Mouse (Mus musculus) layer of hippocampus, postnatal 25 days (tissue): ENCODE results near the gene Rgl1. TPM values are rescaled to one million over a fixed set of nuclear protein-coding genes. Genes with fewer than 3 reads are reported as not detected.
A peak's percentile ranks its signal among the peaks of the same experiment; 100 is the strongest.

Experiments
- DNase-seq, 2 experiments: peaks; one replicate each; pipeline ENCODE4 v3.0.0; 2022; ENCODE audit warnings: mixed read lengths in 2 of 2, low spot score in 1 of 2; ENCODE audit errors: extremely low spot score in 1 of 2
- total RNA-seq, 2 experiments: library from RNA; stranded (reverse); gene quantifications; 2 replicates each; pipeline ENCODE4 v1.2.3; 2021

Gene Rgl1
- total RNA-seq: 100 to 1,000 TPM; 109 to 111 TPM

DNA sequence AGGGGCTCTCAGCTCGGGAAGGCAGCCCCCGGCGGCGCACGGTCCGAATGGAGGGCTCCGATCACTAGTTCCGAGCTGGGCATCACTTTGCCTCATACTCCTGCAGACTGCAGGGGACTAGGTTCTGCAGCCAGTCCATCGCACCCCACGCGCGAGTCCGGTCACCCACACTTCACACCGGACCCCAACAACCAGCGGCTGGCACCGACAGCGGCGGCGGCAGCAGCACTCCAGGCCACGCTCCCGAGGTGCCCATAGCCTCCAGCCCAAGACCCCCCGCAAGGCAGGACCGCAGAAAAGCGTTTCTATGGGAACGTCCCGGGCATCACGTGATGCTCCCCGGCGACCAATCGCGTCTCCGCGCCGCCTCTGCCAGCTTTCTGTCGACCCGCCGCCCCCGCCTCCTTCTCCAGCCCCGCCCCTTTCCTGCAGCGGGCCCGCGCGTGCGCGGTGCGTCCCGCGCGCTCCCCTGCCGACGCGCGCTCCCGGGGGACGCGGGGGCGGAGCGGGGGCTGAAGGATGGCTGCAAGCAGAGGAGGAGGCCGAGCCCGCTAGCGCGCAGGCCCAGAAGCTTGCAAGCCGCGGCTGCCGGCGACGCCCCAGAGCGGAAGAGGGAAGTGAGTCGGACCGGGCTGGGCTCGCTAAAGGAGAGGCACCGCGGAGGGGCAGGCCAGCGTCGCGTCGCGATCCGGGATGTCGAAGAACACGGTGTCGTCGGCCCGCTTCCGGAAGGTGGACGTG is at the start of gene Rgl1, which contains the start of gene Arpc5:
Gene Rgl1 (minus strand): TSS at position 320 of the 741 bp plus-strand sequence.
Gene Arpc5 (plus strand): TSS at position 511 of the 741 bp plus-strand sequence.
- peak; percentile 92 to 95 for DNase-seq

DNA sequence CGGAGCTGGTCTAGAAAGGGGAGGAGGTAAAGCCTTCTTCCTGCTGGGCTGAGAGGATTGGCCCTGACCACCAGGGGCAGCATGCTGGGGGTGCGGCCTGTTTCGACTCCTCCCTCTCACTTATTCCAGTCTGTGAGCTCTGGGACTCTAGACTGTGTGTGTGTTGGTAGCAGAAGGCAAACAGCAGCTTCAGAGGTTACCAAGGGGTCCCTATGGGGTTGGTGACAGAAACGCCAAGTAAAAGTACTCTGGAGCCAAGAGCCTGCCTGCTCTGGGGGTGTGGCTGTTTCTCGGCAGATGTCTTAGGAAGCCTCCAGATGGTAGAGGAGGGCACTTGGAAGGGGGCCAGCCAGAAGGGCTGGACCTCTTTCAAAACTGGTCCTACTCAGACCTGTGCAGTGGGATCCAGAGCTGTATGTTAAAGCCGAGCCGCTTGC is 49.1 kb upstream of the Rgl1 start:
- DNase-seq: no peak

DNA sequence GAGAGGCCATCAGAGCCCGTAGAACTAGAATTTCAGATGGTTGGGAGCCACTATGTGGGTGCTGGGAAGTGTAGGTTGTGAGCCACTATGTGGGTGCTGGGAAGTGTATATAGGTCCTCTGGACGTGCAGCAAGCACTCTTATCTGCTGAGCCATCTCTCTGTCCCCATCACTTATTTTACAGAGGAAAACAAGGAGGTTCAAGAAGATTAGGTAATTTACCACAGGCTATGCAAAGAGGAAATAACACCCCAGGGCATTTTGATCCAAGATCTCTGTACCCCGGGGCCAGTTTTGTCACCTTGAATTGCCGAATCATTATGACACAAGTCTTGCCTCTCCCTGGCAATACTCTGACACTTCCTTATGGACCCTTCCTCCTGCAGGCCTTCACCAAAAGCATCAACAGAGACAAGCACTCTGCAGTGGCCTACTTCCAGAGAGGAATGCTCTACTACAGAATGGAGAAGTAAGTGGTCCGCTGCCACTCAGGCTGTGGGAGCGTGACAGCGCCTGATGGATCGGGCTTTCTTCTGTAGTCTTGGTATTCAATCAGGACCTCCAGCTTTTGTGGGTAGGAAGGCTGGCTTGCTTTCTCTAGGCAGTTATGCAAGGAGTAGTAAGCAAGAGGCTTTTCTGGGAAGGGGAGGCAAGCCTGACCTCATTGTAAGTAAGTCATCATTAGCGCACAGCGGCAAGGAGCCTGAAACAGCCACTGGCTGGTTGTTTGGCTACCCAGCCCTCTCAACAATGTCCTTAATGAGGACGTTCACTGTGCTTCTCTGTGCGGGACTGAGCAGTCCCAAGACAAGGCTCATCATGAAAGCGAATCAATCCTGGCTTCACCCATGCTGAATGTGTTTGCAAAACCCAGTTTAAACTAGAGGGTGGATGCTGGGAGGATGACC is 44.6 kb upstream of the Rgl1 start:
- no peak for DNase-seq

DNA sequence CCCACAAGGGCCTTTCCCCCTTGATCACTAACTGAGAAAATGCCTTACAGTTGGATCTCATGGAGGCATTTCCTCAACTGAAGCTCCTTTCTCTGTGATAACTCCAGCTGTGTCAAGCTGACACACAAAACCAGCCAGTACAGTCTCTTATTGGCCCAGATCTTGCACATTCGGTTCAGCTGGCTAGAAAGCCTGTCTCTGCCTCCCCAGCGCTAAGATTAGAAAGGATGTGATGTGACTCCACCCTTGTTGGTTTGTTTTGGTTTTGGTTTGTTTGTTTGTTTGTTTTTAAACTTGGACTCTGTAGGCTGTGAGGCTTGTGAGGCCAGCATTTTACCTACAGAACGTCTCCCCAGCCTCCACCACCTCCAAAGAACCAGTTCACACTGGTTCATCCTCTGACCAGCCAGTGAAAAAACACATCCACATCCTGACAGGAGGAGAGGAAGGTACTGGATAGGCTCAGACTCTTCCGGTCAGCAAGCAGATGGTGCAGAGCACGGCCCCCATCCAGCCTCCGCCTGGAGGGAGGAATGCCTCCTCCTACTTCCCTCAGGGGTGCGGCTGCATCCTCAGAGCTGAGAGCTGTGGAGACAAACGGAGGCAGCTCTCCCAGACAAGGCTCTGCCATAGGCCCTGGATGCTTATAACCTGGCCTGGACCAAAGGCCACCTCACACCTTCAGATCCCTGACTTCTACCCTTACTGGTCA is 43.5 kb upstream of the Rgl1 start:
- DNase-seq: no peak

DNA sequence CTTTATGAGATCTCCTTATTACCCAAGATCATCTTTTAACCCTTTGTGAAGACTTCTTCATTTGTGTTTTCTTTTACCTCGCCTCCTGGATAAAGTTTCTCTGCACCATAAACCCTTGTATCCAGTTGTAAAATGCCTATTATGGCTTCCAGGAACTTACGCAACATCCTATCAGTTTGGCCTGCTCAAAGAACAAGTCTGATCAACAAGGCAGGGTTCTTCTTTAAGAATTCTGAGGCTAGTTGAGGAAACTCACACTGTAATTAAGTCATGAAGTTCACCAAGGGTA is 42.2 kb upstream of the Rgl1 start:
- no peak for DNase-seq

DNA sequence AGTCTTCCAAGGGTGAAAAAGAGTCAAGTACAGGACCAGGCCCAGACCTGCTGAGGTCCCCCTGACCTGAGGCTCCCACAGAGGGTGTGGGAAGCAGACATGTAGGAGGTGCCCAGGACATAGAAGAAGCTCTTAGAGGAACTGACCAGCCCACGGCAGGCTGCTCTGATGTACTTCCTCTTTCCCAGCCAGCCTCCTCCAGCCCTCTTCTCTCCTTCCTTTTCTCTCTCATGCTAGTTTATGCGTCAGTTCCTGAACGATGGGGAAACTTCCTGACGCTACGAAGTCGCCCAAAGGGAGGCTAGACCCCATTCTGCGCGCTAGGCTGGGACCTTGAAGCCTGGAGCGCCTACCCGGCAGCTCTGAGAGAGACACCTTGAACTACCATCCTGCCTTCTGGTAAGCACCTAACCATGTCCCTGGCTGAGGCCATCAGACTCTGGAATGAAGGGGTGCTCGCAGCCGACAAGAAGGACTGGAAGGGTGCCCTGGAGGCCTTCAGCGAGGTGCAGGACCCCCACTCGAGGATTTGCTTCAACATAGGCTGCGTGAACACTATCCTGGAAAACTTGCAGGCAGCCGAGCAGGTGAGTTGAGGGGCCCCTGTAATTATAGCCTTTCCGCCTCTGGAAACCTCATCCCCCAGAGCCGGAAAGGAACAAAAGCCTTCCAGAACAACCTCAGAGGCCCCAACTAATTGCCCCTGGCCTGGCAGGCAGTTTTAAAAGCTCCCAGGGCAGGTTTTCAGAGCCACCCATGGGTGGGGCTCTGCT is 41.7 kb upstream of the Rgl1 start:
- DNase-seq: no peak

DNA sequence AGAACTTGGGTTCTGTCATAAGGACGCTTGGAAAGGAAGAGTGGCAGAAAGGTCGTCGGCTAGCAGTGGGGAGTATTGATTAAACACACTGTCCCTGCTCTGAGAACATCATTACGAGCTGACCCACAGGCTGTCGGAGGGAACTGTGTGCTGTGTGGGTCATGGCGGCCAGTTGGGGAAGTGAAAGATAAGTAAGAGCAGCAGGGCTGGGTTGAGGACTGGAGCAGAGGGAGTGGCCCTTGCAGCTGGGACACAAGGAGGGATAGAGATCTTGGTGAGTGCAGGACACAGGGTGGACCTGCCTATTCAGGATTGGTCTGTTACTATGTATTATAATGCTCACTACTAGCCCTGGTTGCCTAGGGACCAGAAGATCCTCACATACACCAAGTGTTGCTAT is 38.8 kb upstream of the Rgl1 start:
- no peak for DNase-seq

DNA sequence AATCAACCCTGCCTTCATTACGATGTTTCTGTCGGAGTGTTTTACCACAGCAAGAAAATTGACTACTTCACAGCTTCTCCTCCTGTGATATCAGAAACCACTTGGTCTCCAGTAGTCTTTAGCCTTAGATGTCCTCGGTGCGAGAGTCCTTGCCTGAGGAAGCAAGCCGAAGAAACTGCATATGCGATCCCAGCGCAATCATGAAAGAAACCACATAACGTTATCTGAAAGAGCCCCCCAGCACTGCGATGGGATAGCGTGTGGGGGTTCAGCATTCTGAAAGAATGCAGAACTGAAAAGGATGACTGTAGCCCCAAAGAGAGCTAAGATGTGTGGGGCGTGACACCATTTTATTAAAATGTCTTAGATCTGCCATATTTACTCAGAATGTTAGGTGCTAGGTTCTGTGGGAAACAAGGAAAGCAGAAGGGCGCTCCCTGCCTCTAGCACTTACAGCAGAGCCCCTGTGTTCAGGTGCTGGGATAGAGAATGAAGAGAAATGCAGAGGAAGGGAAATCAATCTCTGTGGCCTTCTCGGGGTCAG is 34.6 kb upstream of the Rgl1 start:
- no peak for DNase-seq

DNA sequence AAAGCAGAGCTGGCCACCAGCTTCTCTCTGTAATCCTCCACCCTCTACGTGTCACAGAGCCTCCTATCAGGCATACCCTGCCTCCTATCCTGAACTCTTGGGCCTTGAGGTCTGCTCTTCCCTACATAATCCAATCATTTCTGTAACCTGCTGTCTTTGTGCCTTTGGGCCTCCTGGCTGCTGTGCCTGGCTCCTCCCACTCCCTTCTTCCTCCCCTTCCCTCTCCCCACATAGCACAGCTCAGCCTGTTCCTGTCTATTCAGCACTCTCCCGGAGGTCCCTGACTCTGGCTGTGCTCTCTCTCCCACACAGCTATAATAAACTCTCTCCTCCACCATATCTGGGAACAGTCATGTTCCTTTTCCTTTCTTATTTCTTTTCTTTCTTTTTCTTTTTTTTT is 33.7 kb upstream of the Rgl1 start, which contains the start of gene Ncf2:
Gene Ncf2 (plus strand): TSS at position 298 of the 400 bp plus-strand sequence.
- no peak for DNase-seq

DNA sequence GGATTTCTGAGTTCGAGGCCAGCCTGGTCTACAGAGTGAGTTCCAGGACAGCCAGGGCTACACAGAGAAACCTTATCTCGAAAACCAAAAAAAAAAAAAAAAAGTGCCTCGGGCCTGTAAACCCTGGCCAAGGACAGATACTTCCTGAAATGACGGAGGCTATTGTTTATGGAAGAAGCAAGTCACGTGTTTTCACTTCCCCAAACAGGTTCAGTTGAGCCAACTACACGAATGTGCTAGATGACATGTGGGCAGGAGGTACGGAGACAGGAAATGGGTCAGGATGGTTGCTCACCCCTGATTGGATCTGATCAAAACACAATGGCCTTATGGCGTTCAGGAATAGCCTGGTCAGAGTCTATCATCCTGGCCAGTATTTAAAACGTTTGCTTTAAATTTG is 32.0 kb upstream of the Rgl1 start:
- no peak for DNase-seq

DNA sequence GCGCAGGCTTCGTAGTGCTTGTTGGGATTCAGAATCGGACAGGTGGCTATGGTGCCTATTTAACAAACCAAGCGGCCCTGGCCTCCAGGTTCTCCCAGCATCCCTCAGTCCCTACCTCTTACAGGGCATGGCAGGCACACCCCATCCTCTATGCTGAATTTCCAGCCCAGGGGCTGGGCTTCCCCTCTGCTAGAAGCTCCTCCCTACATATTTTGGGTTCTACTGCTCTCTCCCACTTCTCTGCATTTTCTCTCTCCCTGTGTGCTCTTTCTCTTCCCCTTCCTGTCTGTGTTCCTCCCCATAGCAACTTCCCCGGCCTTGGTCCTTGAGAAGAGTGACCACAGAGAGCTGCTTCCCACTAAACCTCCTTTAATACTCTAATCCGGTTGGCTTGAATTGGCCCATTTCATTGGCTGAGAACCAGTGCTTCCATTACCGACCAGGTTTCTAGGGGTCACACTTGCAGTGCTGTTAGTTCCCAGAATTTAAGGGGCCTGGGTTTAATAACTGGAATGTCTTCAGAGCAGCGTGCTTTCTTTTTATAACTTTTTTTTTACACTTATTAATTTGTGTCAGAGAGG is 30.6 kb upstream of the Rgl1 start:
- DNase-seq: no peak

DNA sequence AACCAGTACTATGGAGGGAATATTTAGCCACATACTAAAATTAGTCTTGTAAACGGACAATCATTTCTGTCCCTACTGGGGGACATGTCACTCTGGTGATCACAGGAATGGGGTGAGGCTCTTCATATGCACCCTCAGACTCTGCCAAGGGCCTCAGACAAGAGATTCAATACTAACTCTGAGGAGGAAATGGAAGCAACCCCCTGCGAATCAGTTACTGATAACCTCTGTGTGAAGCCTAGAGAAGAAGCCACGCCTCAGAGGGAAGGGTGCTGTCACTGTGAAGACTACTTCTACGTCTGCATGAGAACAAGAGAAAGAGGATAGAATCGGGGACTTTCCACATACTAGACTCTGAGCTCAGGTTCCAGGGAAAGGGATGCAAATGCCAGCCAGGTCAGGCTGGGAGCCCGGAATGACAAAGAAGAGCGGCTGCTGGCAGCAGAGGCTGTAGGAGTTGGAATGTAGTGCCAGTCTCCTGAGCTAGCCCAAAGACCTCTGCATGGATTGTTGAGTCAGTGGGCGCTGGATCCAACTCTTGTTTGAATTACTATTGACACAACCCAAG is 29.6 kb upstream of the Rgl1 start:
- no peak for DNase-seq

DNA sequence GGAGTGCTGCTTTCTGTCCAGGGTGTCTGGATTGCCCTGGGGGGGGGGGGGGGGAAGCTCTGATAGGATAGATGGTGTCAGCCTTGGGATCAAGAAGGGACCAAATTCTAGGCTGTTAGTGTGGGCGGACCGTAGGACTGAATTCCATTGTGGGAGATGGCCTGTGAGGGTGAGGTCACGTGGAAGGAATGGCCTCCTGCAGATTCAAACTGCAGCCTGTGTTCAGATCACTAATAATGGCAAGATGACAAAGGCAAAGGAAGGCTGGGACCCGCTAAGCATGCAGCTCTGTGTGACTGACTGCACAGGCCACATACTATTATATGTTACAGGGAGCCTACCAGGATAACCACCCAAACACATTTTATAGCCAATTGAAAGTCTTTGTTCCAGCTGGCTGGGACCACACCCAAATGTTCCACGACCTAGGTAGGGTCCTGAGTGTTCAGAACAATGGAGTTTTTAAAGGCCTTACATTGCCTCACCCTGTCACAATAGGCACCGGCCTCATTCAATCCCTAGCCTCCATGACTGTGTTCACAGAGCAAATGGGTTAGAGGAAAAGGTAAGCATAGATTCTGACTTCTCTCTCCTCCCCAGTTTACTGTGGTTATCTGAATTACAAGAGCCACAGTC is 27.5 kb upstream of the Rgl1 start:
- no peak for DNase-seq

DNA sequence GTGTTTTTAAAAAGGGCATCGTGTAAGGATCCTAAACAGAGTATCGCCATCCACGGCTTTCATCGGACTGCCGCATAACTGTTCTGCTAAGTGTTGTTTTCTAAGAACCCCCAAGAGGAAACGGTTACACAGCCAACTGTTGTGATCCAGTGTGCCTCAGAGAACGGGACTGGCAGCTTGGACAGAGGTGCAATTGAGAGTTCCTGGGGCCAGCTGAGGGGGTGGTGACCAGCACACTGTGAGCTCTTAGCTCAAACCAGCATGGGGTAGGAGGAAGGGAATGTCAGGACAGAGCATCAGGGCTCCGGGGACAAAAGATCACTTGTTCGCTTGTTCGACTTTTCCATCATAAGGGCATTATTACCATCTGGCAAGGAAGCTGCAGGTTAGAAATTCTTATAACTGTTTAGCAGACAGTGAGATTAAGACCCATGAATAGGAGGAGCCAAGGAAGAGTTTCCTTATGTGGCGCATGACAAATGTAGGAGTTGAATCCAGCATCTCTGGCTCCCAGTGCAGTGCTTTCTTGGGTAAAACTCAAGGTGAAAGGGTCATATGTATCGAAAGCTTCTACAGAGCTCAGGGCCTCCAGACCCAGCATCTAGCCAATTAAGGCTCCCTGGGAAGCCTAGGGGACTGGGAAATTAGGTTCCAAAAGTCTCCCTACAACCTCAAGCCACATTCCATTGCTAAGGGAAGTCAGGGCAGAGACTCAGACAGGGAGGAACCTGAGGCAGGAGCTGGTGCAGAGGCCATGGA is 26.8 kb upstream of the Rgl1 start:
- DNase-seq: no peak

DNA sequence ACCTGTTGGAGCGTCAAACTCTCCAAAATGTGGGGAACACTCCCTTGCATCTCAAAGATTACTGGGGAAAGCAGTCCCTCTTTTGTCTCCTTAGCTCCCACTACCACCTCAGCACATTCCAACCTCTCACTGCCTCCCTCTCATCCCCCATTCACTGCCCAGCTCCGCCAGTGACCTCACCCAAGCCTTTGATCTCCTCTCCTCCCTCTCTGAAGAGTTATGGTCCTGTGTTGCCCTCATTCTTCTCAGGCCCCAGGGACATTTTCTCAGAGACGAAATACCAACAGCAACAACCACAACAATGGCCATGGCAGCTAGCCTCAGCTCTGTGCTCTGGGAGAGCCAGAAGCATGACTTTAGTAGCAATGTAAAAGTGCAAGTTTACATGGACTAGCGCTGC is 25.1 kb upstream of the Rgl1 start:
- DNase-seq: no peak

DNA sequence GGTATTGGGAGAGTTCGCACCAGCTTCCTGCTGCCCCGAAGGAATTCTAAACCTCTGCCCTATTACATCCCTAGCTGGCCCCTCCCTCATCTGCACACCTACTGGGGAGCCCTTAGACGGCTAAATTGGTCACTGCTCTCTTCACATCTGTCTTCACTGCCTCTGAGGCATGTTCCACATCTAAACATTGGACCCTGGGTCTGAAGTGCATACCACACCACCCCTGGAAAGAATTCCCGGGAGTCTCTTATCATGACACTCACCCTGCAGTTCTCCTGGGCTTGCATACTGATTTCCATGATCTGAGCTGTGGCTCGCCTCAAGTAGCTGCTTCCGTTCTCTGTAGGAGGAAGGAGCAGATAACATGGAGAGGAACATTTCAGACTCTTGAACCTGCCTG is 24.7 kb upstream of the Rgl1 start:
- DNase-seq: no peak

DNA sequence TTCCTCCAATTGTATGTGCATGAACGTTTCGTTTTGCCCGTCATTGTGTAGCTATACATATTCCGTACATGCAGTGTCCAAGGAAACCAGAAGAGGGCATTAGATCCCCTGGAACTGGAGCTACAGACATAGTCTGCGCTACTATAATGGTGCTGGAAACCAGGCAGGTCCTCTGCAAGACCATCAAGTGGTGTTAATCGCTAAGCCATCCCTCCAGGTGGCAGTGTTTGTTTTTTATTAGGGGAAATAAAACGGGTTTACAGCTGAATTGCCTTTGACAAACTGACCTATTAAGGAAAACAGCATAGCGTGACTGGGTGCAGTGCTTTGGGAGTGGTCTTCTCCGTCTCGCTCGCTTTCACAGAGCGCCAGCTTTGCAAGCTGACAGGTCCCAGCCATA is 24.1 kb upstream of the Rgl1 start:
- DNase-seq: no peak

DNA sequence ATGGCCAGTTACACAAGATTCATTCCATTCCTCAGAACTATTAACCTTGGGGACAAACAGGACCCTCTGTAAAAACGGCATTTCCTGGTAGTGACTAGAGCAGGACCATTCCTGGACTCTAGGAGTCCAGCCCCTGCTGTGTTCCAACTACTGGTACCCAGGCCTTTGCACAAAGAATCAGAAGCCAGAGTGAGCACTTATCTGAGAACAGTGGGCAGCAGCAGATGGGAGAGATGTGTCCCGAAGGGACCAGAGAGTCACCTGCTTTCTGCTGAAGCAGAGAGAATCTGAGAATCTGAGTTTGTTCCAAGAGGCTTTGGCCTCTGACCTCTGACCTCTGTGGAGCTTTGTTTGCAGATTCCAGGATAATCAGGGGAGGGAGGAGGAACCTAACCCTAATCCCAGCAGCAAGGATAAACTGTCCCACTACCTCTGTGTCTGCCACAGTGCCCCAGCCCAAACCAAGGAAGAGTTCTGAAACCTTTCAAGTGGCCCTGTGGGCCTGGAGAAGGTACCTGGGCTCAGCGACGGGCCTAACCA is 22.0 kb upstream of the Rgl1 start:
- no peak for DNase-seq
